Mouse (Mus musculus): Measurements from ENCODE around the gene Lmo2. TPM values are rescaled to one million over a fixed set of nuclear protein-coding genes. Genes with fewer than 3 reads are reported as not detected.
A peak's percentile ranks its signal among the peaks of the same experiment; 100 is the strongest.

Lmo2 gene
- total RNA-seq, 2 experiments from 2014 or later, result 7.0 to 9.1 TPM

DNA sequence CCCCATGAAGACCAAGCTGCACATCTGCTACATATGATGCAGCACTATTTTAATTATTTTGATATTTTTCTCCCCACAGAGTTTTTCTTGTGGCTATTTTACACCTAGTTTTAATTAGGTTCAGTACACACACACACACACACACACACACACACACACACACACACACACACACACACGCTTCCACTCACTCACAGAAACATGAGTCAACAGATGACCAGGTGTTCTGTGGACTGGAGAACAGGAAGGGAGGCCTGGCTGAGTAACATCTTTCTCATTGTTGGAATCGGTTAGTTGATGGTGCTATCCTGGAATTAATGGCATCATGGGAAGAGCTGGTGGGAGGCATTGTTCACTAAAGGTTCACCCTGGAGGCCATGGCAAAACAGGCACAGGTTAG, 20.1 kb upstream of the Lmo2 start:
- no peak for DNase-seq
- intact Hi-C loops (cut with DNase I; ENCODE audit: low total_unique reads), result no loop called here

- no peak for DNase-seq
- intact Hi-C loops (cut with DNase I; ENCODE audit: low total_unique reads), result no loop called here
These were observed 19.2 kb upstream of the Lmo2 start for GRCm38 (mm10) chr2:103938573-103938972.

- intact Hi-C loops (cut with DNase I; ENCODE audit: low total_unique reads), result no loop called here
- DNase-seq, result no peak
These were observed 18.8 kb upstream of the Lmo2 start for GRCm38 (mm10) chr2:103939003-103939402.

DNA sequence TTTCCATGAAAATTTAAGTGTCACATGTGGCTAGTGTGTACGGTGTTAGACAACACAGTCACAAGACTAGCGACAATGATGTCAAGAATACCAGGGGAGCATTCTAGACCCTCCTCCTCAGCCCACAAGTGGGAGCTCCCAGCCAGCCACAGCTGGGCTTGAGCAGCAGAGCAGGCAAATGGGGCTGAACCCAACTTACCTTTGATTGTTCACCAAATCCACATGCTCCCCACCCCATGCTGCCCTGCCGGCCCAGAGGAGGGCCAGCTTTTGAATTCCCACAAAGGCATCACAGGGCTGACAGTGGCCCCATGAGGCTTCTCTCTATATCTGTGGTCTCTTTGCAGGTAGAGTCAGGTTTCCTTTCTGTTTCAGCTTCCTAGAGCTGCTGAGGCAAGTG, 16.7 kb upstream of the Lmo2 start:
- intact Hi-C loops (cut with DNase I; ENCODE audit: low total_unique reads), result no loop called here

DNA sequence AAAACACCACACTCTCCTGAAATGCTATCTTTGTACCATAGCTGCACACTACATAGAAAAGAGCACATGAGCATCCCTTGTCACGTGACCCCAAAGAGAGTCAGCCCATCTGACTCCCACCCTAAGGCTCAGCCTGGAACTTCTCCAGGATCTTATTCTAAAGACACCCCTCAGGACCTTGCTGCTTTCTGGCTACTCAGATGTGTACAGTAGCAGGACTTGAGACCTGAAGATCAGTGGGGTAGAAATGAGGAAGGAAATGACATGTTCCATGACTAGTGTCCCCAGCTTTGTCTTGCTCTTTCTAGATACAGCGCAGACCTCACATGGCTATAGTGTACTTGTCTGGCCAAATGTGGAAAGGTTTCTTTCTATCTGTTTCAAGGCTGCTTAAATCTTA, 12.9 kb upstream of the Lmo2 start:
- intact Hi-C loops (cut with DNase I; ENCODE audit: low total_unique reads), result no loop called here
- no peak for DNase-seq

More for the DNA sequence above, 16.7 kb upstream of the Lmo2 start:
- DNase-seq, result no peak

GRCm38 (mm10) chr2:103945571-103946092, 12.2 kb upstream of the Lmo2 start:
- DNase-seq, result no peak
- intact Hi-C loops (cut with DNase I; ENCODE audit: low total_unique reads), result no loop called here

GRCm38 (mm10) chr2:103946892-103947291, 10.9 kb upstream of the Lmo2 start:
- intact Hi-C loops (cut with DNase I; ENCODE audit: low total_unique reads), result no loop called here
- no peak for DNase-seq

GRCm38 (mm10) chr2:103947982-103948655, 9.7 kb upstream of the Lmo2 start:
- intact Hi-C loops (cut with DNase I; ENCODE audit: low total_unique reads), result no loop called here
- DNase-seq, result no peak

DNA sequence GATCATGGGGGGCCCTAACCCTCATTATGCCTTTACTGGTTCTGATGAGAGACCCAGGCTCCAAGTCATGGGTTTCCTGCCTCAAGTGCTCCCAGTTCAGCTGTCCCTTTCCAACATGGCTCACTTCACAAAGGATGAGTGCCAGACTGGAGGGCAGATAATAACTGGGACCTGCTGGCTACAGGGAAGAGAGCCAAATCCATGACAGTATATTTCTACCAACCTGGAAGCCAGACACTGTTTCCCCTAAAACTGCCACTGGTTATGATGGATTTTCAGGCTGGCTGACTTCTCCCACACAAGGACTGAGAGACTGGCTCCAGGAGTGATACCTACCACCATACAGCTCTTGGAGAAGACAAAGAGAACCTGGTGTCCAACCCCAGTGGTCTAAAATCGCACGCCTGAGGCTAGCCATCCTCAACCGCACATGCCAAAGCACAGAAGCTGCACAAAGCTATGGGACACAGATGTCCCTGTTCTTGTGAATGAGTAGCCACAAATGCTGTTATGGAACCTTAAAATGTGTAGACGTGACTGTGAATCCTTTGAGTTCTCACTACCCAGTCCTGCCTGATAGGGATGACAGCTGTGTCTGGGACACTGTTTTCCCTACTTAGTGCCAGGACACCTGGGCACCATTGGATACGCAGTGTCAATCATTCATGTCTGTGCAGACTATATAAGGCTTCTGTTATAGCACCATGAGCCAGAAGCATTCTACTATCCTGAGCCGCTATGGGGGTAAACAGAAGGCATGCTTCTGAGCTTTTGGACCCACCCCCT, 4.5 kb upstream of the Lmo2 start:
- DNase-seq, result no peak
- intact Hi-C loops (cut with DNase I; ENCODE audit: low total_unique reads), result no loop called here

- intact Hi-C loops (cut with DNase I; ENCODE audit: low total_unique reads), result no loop called here
These were observed 2.1 kb upstream of the Lmo2 start for GRCm38 (mm10) chr2:103955714-103956113.

DNA sequence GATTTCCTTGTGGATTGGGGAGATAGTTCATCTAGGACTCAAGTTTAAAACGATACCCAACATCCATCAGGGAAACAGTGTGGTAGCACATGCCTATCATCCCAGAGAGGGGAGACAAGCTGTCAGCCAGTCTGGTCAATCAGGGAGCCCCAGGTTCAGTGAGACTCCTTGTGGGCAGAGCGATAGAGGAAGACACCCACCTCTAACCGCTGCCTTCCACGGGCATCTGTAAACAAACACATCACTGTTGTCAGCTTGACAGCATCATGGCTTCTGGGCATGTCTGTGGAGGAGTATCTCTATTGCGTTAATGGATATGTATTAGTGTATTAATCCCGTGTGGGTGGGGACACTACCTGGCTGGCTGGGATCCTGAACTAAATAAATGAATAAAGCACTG, 919 bp upstream of the Lmo2 start:
- DNase-seq, result no peak
- intact Hi-C loops (cut with DNase I; ENCODE audit: low total_unique reads), result no loop called here

More at GRCm38 (mm10) chr2:103955714-103956113, 2.1 kb upstream of the Lmo2 start:
- DNase-seq, result no peak

DNA sequence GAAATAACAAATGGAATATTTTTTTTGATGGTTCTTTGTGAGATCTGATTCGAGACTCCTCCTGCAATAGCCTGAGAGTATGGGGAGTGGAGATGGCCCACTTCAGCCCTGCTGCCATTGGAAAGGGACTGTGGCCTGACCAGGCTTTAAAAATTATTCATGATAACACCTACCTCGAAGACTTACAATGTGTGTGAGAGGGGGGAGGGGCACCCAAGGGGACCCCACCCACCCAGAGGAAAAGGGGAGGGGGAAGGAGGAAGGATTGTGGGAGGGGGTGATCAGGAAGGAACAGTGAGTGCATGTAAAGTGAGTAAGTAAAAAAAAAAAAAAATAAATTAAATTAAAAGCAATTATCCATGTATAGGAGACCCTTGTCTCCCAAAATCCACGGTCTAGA, 848 bp downstream of the Lmo2 start:
- DNase-seq, result no peak
- intact Hi-C loops (cut with DNase I; ENCODE audit: low total_unique reads), result no loop called here

DNA sequence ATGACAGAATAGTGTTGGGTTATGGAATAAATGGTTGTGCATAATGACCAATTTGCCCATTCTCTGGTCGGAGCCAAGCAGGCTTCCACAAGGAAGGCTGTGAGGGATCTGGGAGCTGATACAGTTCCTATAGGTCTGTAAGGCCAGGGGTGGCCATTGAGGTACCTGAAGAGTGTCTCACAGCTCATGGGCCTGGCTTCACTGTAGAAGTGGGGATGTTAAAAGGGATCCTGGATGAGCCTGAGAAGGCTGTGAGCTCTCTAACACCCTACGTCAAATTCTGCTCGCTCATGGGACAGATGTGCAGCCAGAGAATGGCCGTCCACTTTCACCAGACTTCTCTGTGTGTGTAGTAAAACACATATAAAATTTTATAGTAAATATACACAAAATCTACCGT, 1.3 kb downstream of the Lmo2 start:
- intact Hi-C loops (cut with DNase I; ENCODE audit: low total_unique reads), result no loop called here
- DNase-seq, result no peak

DNA sequence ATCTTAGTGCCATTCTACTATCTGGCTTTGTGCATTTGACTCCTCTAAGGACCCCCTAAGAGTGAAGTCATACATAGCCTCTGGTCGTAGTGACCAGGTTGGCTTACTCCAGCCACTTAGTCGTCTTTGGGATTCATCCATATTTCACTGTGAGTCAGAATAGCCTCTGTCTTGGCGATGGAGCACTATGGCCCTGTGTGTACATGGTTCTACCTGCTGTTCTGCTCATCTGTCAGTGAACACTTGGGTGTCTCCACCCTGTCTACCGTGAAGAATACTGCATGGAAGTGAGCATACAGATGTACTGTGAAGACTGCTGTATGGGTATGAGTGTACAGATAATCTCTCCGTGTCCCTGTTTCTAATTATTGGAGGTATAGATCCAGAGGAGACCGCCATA, 1.8 kb downstream of the Lmo2 start:
- no peak for DNase-seq
- intact Hi-C loops (cut with DNase I; ENCODE audit: low total_unique reads), result no loop called here

GRCm38 (mm10) chr2:103962349-103962748, 4.6 kb downstream of the Lmo2 start:
- DNase-seq, result no peak
- intact Hi-C loops (cut with DNase I; ENCODE audit: low total_unique reads), result no loop called here

DNA sequence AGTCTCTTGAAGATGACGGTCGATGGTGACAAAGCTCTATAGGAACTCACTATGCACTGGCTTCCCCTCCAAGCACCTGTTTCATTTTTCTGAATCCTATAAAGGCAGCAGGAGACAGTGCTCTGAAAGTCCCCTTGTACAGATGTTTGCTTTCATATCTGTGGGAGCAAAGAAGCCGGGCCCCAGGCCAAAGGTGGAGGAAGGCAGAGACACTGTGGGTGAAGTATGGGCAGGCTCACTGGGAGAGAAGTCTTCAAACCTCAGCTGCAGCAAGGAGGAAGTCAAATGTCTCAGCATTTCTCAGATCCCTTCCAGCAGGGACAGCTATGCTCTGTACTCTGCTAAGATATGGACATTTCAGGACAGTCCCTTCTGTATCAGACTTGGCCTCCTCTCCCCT, 7.6 kb downstream of the Lmo2 start:
- DNase-seq, result no peak

GRCm38 (mm10) chr2:103968186-103968585, 10.4 kb downstream of the Lmo2 start:
- no peak for DNase-seq
- intact Hi-C loops (cut with DNase I; ENCODE audit: low total_unique reads), result no loop called here

More for the DNA sequence above, 7.6 kb downstream of the Lmo2 start:
- intact Hi-C loops (cut with DNase I; ENCODE audit: low total_unique reads), result no loop called here

DNA sequence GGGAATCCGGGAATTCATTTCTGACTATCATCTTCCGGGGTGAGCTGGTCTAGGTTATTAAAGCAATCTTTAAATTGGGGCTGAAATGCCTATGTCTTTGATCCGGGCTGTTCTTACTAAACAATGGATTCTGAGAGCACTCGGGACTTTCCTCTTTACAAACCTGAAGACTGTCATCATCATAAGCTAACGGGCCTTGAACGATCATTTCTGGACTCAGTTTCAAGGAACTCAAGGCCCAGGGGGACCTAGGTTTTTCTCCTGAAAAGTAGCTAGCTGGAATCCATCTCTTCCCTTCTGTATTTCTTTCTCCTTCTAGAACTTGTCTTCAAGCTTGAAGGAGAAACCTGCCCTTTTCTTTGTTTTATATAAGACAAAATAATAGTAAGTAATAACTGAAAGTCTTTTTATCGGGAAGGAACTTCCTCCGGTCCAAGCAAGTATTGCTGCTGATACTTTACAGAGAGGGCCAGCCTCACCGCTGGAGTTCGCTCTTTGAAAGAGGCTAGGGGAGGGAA, 11.2 kb downstream of the Lmo2 start:
- intact Hi-C loops (cut with DNase I; ENCODE audit: low total_unique reads), result no loop called here

GRCm38 (mm10) chr2:103969437-103970040, 11.8 kb downstream of the Lmo2 start:
- intact Hi-C loops (cut with DNase I; ENCODE audit: low total_unique reads), result no loop called here
- peak; percentile 59 for DNase-seq

More for the DNA sequence above, 11.2 kb downstream of the Lmo2 start:
- no peak for DNase-seq

DNA sequence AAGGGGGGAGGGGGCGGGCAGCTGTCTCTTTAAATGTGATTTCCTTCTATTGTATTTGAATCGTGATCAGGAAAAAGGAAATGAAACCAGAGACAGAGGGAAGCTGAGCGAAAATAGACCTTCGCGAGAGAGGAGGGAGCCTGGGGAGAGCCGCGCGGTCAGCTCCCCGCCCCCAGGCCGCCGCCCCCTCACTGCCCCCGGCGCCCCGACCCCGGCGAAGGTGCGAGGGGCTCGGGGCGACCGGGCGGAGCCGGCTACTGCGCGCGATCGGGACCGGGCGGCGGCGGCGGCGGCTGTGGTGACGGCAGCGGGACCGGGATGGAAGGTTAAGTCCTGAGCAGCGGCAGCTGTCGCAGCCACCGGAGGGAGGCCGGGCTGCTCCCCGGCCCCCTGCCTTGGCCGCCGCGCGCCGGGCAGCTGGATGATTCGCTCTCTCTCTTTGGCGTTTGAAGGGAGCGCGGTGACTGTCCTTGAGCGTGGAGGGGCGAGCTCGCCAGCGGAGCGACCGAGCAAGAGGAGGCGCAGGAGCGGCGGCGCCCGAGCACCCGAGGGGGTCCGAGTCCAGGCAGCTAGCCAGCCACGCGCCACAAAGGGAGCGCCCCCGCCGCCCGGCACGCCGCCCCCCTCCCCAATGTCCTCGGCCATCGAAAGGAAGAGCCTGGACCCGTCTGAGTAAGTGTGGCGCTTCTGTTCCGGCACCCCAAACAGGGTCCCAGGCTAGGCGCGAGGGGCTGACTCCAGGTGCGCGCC, 12.4 kb downstream of the Lmo2 start:
- DNase-seq, result peak; percentile 57
- intact Hi-C loops (cut with DNase I; ENCODE audit: low total_unique reads), result no loop called here
